Mouse (Mus musculus): Measurements from ENCODE around the gene Clip2.

Gene Clip2

GRCm38 (mm10) chr5:134552110-134552972 lies at the start of gene Clip2:
Clip2 (minus strand) TSS chr5:134552434.
- peak; percentile 98 for DNase-seq (ENCODE audit: extremely low read depth, insufficient read length, low spot score)

- no peak for DNase-seq (ENCODE audit: extremely low read depth, insufficient read length, low spot score)
Measured at GRCm38 (mm10) chr5:134597711-134598110, 45.5 kb upstream of the Clip2 start.

DNA sequence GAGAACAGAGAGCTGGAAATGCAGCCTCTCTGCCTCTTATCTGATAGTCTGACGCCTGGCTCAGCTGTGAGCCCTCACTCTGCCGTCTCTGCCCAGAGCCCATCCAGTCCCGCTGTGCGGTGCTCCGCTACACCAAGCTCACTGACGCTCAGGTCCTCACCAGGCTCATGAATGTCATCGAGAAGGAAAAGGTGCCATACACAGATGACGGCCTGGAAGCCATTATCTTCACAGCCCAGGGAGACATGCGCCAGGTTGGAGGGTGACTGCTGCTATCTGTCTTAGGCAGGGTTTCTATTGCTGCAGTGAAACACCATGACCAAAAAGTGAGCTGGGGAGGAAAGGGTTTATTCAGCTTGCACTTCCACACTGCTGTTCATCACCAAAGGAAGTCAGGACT lies 40.9 kb upstream of the Clip2 start:
- no peak for DNase-seq (ENCODE audit: extremely low read depth, insufficient read length, low spot score)

- DNase-seq (ENCODE audit: extremely low read depth, insufficient read length, low spot score): no peak
Measured at GRCm38 (mm10) chr5:134592026-134592581, 39.9 kb upstream of the Clip2 start.

DNA sequence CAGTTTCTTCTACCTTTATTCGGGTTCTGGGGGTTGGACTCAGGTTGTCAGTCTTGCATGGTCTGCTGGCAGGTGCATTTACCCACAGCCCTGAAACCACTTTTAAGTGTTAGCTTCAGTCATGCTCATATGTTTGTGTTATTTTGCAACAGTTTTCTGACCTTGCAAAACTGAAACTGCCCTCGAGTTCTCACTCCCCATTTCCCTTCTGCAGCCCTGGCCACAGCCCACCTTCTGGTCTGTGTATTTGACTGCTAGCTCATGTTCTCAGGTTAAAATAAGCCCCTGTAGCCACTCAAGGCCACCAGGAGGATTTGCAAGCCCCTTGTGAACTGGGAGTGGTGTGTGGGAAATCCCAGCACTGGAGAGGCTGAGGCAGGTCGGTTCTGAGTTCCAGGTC lies 37.7 kb upstream of the Clip2 start:
- DNase-seq (ENCODE audit: extremely low read depth, insufficient read length, low spot score): no peak

DNA sequence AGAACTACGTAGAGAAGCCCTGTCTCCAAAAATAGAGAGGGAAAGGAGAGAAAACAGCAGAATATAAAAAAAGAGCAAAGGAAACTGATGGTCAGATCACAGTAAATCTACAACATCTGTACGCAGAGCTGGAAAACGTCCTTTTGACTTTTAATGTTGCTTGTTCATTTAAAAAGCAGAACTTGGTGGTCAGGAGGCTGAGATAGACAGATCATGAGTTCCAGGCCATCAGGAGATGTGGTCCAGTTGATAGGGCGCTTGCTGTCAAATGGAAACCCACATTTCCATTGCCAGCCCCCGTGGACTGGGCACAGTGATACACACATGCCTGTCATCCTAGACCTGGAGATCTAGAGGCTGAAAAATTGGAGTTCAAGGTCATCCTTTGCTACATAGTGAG lies 32.6 kb upstream of the Clip2 start:
- no peak for DNase-seq (ENCODE audit: extremely low read depth, insufficient read length, low spot score)

DNA sequence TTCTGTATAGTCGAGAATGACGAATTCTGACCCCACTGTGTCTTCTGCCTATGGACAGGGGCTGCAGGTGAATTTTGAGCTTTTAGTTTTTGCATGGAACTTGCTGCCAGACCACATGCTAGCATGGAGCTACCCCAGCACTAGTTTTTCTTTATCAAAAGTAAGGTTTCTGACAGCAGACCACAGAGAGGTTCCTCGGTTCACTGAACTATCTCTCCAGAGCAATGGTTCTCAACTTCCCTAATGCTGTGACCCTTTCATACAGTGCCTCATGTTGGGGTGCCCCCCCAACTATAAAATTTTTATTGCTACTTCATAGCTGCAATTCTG lies 31.6 kb upstream of the Clip2 start:
- no peak for DNase-seq (ENCODE audit: extremely low read depth, insufficient read length, low spot score)

GRCm38 (mm10) chr5:134583006-134583883 lies 31.0 kb upstream of the Clip2 start:
- DNase-seq (ENCODE audit: extremely low read depth, insufficient read length, low spot score): no peak

DNA sequence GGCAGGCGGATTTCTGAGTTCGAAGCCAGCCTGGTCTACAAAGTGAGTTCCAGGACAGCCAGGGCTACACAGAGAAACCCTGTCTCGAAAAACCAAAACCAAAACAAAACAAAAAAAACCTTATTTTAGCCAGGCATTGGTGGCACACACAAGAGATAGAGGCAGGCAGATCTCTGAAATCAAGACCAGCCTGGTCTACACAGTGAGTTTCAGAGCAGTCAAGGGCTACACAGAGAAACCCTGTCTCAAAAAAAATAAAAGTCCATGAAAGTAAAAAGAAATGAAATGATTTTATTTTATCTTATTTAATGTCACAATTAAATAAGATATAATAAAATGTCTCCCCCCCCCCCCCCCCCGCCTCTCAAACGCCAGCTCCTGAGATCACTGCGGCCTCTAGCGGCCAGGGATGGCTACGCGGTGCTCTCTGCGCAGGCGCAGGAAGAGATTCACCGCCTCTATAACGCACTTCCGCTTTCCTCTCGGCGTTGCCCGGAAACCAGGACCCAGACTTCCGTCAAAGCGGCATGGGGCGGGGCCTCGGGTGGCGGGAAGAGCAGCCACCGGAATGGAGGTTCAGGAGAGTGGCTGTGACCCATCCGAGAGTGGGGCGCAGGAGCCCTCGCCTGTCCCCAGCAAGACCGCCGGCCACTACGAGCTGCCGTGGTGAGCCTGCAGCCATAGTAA lies 30.1 kb upstream of the Clip2 start:
- DNase-seq (ENCODE audit: extremely low read depth, insufficient read length, low spot score): peak; percentile 92

DNA sequence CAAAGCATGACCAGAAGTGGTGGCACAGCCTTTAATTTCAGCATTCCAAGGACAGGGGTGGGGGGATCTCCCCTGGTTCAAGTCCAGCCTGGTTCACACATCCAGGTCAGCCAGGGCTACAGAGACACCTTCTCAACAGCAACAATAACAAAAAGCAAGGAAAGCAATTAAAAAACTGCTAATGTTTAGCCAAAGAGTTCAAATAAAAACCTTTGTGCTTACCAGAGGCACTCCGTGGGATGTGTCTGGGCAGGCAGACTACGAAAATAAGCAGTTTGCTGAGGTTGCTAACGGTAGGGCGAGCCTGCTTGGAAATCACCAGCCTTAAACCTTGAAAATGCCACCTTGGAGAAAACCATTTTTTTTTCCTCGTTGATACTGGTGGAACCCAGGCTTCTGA lies 28.9 kb upstream of the Clip2 start, which contains the start of gene Rfc2:
TSS of gene Rfc2 (plus strand) at position 221 of the 400 bp plus-strand sequence.
- DNase-seq (ENCODE audit: extremely low read depth, insufficient read length, low spot score): no peak

- DNase-seq (ENCODE audit: extremely low read depth, insufficient read length, low spot score): no peak
Measured at GRCm38 (mm10) chr5:134579135-134579534, 26.9 kb upstream of the Clip2 start.

- DNase-seq (ENCODE audit: extremely low read depth, insufficient read length, low spot score): no peak
Measured at GRCm38 (mm10) chr5:134577534-134577933, 25.3 kb upstream of the Clip2 start.

GRCm38 (mm10) chr5:134576517-134577220 lies 24.4 kb upstream of the Clip2 start:
- DNase-seq (ENCODE audit: extremely low read depth, insufficient read length, low spot score): peak; percentile 61

- no peak for DNase-seq (ENCODE audit: extremely low read depth, insufficient read length, low spot score)
Measured at GRCm38 (mm10) chr5:134575833-134576232, 23.6 kb upstream of the Clip2 start.

- no peak for DNase-seq (ENCODE audit: extremely low read depth, insufficient read length, low spot score)
Measured at GRCm38 (mm10) chr5:134572508-134573214, 20.4 kb upstream of the Clip2 start.

GRCm38 (mm10) chr5:134571730-134572507 lies 19.7 kb upstream of the Clip2 start:
- peak; percentile 41 for DNase-seq (ENCODE audit: extremely low read depth, insufficient read length, low spot score)

GRCm38 (mm10) chr5:134568964-134569491 lies 16.8 kb upstream of the Clip2 start:
- no peak for DNase-seq (ENCODE audit: extremely low read depth, insufficient read length, low spot score)

DNA sequence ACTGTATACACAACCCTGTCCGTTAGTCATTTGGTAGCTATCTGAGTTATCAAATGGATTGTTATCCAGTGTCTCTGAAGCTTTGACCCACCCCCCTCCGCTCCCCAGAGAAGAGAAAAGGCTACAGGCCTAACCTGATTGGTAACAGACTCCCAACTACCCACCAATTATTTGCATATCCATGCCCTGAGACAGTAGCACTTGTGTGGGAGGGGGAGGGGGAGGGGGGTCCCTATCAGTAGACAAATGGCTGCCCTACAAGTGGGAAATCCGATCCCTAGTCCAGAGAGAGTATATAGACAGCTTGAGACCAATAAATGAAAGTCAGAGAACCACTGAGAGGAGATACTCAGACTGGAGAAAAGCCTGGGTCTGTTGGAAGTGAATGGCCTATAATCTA lies 15.8 kb upstream of the Clip2 start:
- no peak for DNase-seq (ENCODE audit: extremely low read depth, insufficient read length, low spot score)

GRCm38 (mm10) chr5:134567445-134567844 lies 15.2 kb upstream of the Clip2 start:
- no peak for DNase-seq (ENCODE audit: extremely low read depth, insufficient read length, low spot score)
